Mouse (Mus musculus) liver, embryonic 13.5 days (tissue): ENCODE measurements around the gene Itga8. TPM values are rescaled to one million over a fixed set of nuclear protein-coding genes. Genes with fewer than 3 reads are reported as not detected.

ENCODE experiments used
- ATAC-seq: fragments of 200-750 bp; cut with Nextera tagmentation; 2 replicates; pipeline ENCODE4 v1.8.0; 2017; ENCODE audit warnings: low read depth, mild to moderate bottlenecking, moderate number of reproducible peaks, moderate library complexity
- DNase-seq: peaks from one replicate; pipeline ENCODE4 v3.0.0; 2022
- H3K27ac ChIP-seq: fragments of 300-500 bp; sonication (generic); 2 replicates; pipeline ENCODE4 v1.5.1; 2015; ENCODE audit warnings: moderate library complexity, mild to moderate bottlenecking, inconsistent platforms
- H3K27me3 ChIP-seq: fragments of 300-500 bp; sonication (generic); 2 replicates; pipeline ENCODE4 v1.6.1; 2015; ENCODE audit warnings: mild to moderate bottlenecking, inconsistent platforms
- H3K36me3 ChIP-seq: fragments of 300-500 bp; sonication (generic); 2 replicates; pipeline ENCODE4 v1.6.1; 2015; ENCODE audit warnings: mild to moderate bottlenecking, inconsistent platforms
- H3K4me1 ChIP-seq: fragments of 300-500 bp; sonication (generic); replicated peaks from 2 replicates; pipeline ENCODE4 v1.6.1; 2015; ENCODE audit warnings: inconsistent platforms
- H3K4me2 ChIP-seq: fragments of 300-500 bp; sonication (generic); 2 replicates; pipeline ENCODE4 v1.6.1; 2015; ENCODE audit warnings: inconsistent platforms, mild to moderate bottlenecking, moderate library complexity
- H3K4me3 ChIP-seq: fragments of 300-500 bp; sonication (generic); replicated peaks from 2 replicates; pipeline ENCODE4 v1.5.1; 2015; ENCODE audit warnings: mild to moderate bottlenecking, inconsistent platforms
- H3K9ac ChIP-seq: fragments of 300-500 bp; sonication (generic); 2 replicates; pipeline ENCODE4 v1.6.1; 2015; ENCODE audit warnings: mild to moderate bottlenecking, inconsistent platforms
- H3K9me3 ChIP-seq: fragments of 300-500 bp; sonication (generic); replicated peaks from 2 replicates; pipeline ENCODE4 v1.6.1; 2016; ENCODE audit warnings: inconsistent platforms
- WGBS: fragments of 180-500 bp; shearing (Covaris S2); methylation state at CpG from one replicate; pipeline ENCODE4 v1.1.7; 2015; ENCODE audit not compliant: insufficient replicate concordance; 5-methylcytosine and 5-hydroxymethylcytosine counted together
- polyA plus RNA-seq: library from polyadenylated mRNA; unstranded; fragments of >200 nt; fragmentation: Nextera tagmentation; extraction: Ambion mirVana; gene quantifications from 2 replicates; pipeline ENCODE4 v1.2.1, GENCODE M21; 2015

Itga8 gene
- polyA plus RNA-seq, 1 experiment from 2014 or later, result 2.3 TPM

DNA sequence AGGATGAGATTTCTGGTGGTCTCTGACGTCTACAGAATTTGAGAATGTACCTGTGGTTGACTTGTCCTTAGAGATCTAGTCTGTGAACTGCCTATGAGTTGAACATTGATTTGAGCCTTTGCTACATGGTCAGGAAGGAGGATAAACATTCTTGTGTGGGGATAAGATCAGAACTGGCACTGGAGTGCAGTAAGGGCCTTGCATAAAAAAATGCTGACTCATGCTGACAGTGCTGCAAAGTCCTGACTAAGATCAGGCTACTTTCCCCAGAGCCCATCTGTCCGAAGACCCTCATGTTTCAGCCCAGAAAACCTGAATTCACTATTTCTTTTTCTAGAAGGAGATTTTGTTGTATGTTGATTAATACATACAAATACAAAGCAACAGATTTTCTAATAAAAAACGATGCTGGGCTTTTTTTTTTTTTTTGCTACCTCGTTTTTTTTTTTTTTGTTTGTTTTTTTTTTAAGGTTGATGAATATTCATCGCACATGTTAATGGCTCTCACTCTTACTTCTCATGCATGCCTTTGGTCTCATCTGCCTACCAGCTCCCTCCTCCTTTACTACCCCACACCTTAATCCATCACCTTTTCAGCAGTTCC is 162.9 kb downstream of the Itga8 start:
- WGBS, result 47% methylated on average over 5 of the region's 5 CpGs

DNA sequence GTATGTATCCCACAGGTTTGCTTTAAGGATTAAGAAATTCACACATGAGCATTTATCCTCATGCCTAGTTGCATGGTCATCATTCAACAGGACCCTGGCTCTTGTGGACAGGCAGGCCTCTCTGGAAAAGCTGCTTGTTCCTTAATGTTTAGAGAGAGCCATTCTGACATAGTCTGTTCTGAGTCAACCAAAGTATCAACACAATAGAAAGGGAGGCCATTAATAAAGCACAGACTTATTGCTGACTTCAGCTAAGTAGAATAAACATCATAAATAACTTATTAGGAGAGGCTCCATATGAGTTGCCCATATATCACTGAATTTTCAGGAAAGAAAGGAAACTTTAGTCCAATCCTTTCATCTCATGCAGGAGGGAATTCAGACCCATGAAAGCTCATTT is 175.1 kb downstream of the Itga8 start:
- no peaks in the 10 kb centered on the region for H3K4me1 ChIP-seq
- H3K9ac ChIP-seq, result no peak overlapping the region
- H3K27me3 ChIP-seq, result no peaks in the 10 kb centered on the region
- H3K27ac ChIP-seq, result no peak overlapping the region
- no peaks in the 10 kb centered on the region for H3K36me3 ChIP-seq
- H3K4me2 ChIP-seq, result no peak overlapping the region
- DNase-seq (no peak), ATAC-seq (no peak)
- H3K4me3 ChIP-seq, result no peak overlapping the region
- no peaks in the 10 kb centered on the region for H3K9me3 ChIP-seq

More for the DNA sequence above, 162.9 kb downstream of the Itga8 start:
- peaks cover 16% of the 10 kb centered on the region; the same call in 1 of the 2 replicates for H3K4me1 ChIP-seq
- H3K4me2 ChIP-seq, result no peak overlapping the region
- H3K9me3 ChIP-seq, result no peaks in the 10 kb centered on the region
- H3K36me3 ChIP-seq, result no peaks in the 10 kb centered on the region
- ATAC-seq (peak; percentile 77), DNase-seq (peak; percentile 23)
- no peak overlapping the region for H3K4me3 ChIP-seq
- no peak overlapping the region for H3K9ac ChIP-seq
- H3K27ac ChIP-seq, result no peak overlapping the region
- no peaks in the 10 kb centered on the region for H3K27me3 ChIP-seq

GRCm38 (mm10) chr2:12115479-12115878 is 186.2 kb downstream of the Itga8 start:
- no peak for ATAC-seq
- 49% methylated on average over 2 of the region's 2 CpGs for WGBS

GRCm38 (mm10) chr2:12109306-12109705 is 192.4 kb downstream of the Itga8 start:
- Histone ChIP-seq H3K4me1 (no peaks in the 10 kb centered on the region), H3K27me3 (no peaks in the 10 kb centered on the region), H3K9me3 (no peaks in the 10 kb centered on the region), H3K27ac (no peak overlapping the region), H3K4me2 (no peak overlapping the region), H3K9ac (no peak overlapping the region), H3K36me3 (no peaks in the 10 kb centered on the region), H3K4me3 (no peak overlapping the region)
- 71% methylated on average over 3 of the region's 3 CpGs for WGBS
- DNase-seq (no peak), ATAC-seq (no peak)

More at GRCm38 (mm10) chr2:12115479-12115878, 186.2 kb downstream of the Itga8 start:
- Histone ChIP-seq H3K27me3 (no peaks in the 10 kb centered on the region), H3K36me3 (no peaks in the 10 kb centered on the region), H3K27ac (no peak overlapping the region), H3K4me3 (no peak overlapping the region), H3K9me3 (no peaks in the 10 kb centered on the region), H3K4me1 (no peaks in the 10 kb centered on the region), H3K4me2 (no peak overlapping the region), H3K9ac (no peak overlapping the region)
- DNase-seq, result no peak

GRCm38 (mm10) chr2:12108306-12108705 is 193.4 kb downstream of the Itga8 start:
- Histone ChIP-seq H3K36me3 (no peaks in the 10 kb centered on the region), H3K27me3 (no peaks in the 10 kb centered on the region), H3K4me2 (no peak overlapping the region), H3K9ac (no peak overlapping the region), H3K4me3 (no peak overlapping the region), H3K27ac (no peak overlapping the region), H3K9me3 (no peaks in the 10 kb centered on the region), H3K4me1 (no peaks in the 10 kb centered on the region)
- ATAC-seq (no peak), DNase-seq (no peak)
- WGBS, result 79% methylated on average over 2 of the region's 2 CpGs

GRCm38 (mm10) chr2:12107265-12107664 is 194.5 kb downstream of the Itga8 start:
- Histone ChIP-seq H3K9me3 (no peaks in the 10 kb centered on the region), H3K4me1 (no peaks in the 10 kb centered on the region), H3K9ac (no peak overlapping the region), H3K36me3 (no peaks in the 10 kb centered on the region), H3K4me2 (no peak overlapping the region), H3K4me3 (no peak overlapping the region), H3K27ac (no peak overlapping the region), H3K27me3 (no peaks in the 10 kb centered on the region)
- ATAC-seq (no peak), DNase-seq (no peak)
- WGBS, result 42% methylated on average over 2 of the region's 2 CpGs

GRCm38 (mm10) chr2:12103183-12103582 is 198.5 kb downstream of the Itga8 start:
- no peak overlapping the region for H3K9ac ChIP-seq
- no peaks in the 10 kb centered on the region for H3K27me3 ChIP-seq
- H3K4me1 ChIP-seq, result no peaks in the 10 kb centered on the region
- 60% methylated on average over 1 of the region's 1 CpGs for WGBS
- H3K27ac ChIP-seq, result no peak overlapping the region
- H3K4me2 ChIP-seq, result no peak overlapping the region
- DNase-seq, result no peak
- H3K4me3 ChIP-seq, result no peak overlapping the region
- H3K36me3 ChIP-seq, result no peaks in the 10 kb centered on the region
- ATAC-seq, result no peak
- H3K9me3 ChIP-seq, result no peaks in the 10 kb centered on the region

DNA sequence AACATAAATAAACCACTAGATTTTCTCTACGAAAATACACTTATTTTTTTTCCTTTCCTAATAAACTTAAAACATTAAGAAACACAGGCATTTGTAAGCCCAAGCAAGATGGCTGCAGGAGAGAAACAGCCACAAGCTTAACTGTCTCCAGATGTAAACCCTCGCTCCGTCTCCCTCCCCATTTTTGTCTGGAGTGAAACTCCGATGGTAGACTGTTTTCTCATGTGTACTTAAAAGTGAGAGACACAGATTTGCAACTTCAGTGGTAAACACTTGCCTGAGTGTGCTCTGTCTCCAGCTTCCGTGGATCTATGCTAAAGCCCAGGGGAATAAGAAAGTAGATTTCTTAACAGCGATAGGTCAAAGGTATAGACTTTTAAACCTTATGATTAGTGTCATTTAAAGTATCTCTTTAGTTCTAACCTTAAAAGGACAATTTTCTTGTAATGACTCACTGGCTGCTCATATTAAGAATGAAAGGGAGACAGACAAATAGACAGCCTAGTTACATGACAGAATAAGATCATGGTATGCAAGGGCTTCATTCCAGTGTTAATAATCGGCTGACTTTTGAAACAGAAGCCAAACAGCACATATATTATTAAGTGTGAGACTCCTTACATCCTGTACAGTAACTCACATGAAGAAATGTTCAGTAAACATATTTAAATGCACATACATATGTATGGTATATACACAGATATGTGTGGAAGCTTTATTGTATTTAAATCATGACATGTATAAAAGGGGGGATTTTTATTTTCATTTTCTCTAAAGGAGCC is 209.3 kb downstream of the Itga8 start:
- ATAC-seq (no peak), DNase-seq (no peak)
- no peak overlapping the region for H3K4me3 ChIP-seq
- H3K9ac ChIP-seq, result no peak overlapping the region
- H3K9me3 ChIP-seq, result no peaks in the 10 kb centered on the region
- 60% methylated on average over 7 of the region's 7 CpGs for WGBS
- no peaks in the 10 kb centered on the region for H3K36me3 ChIP-seq
- no peaks in the 10 kb centered on the region for H3K27me3 ChIP-seq
- no peak overlapping the region for H3K27ac ChIP-seq
- H3K4me2 ChIP-seq, result no peak overlapping the region
- H3K4me1 ChIP-seq, result no peaks in the 10 kb centered on the region

DNA sequence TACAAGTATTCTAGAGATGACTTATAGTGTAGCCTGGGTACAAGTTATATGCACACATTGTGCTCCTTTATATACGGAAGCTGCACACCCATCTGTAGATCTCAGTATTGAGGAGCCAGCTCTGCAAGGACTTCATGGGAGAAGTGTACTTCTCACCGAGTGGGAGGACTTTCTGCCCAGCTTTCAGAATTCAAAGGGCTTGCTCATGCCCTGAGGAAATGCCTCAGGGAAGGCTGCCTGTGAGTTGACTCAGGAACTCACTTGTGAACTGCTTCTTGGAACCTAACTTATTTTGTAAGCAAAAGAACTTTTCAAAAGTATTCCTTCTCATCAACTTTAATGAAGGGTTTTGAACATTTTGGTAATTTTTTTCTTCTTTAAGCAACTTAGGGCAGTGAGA is 210.7 kb downstream of the Itga8 start:
- no peaks in the 10 kb centered on the region for H3K9me3 ChIP-seq
- no peaks in the 10 kb centered on the region for H3K27me3 ChIP-seq
- H3K9ac ChIP-seq, result no peak overlapping the region
- no peaks in the 10 kb centered on the region for H3K4me1 ChIP-seq
- no peak overlapping the region for H3K4me2 ChIP-seq
- H3K27ac ChIP-seq, result no peak overlapping the region
- H3K4me3 ChIP-seq, result no peak overlapping the region
- H3K36me3 ChIP-seq, result no peaks in the 10 kb centered on the region
- DNase-seq, result no peak
- 57% methylated on average over 2 of the region's 2 CpGs for WGBS
- ATAC-seq, result no peak

- DNase-seq (no peak), ATAC-seq (no peak)
- 41% methylated on average over 2 of the region's 2 CpGs for WGBS
Measured at GRCm38 (mm10) chr2:12085492-12085891, 216.2 kb downstream of the Itga8 start.

DNA sequence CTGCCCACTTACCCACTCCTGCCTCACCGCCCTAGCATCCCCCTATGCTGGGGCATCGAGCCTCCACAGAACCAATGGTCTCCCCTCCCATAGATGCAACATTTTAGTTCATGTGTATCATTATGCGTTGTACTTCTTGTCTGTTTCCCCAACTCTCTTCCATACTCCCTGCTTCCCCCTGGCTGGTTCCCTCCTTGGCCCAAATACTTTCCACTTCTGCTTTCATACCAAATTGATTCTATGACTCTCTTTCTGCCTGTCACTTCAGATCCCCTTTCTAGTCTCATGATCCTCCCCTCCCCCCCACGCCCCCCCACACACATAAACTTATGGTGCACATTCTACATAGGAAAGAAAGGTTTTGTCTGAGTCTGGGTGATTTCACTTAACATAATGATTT is 217.4 kb downstream of the Itga8 start:
- Histone ChIP-seq H3K36me3 (no peaks in the 10 kb centered on the region), H3K4me1 (no peaks in the 10 kb centered on the region), H3K4me2 (no peak overlapping the region), H3K9me3 (no peaks in the 10 kb centered on the region), H3K9ac (no peak overlapping the region), H3K27ac (no peak overlapping the region), H3K27me3 (no peaks in the 10 kb centered on the region), H3K4me3 (no peak overlapping the region)
- DNase-seq, result no peak
- WGBS, result 54% methylated on average over 4 of the region's 4 CpGs
- ATAC-seq, result no peak

More at GRCm38 (mm10) chr2:12085492-12085891, 216.2 kb downstream of the Itga8 start:
- Histone ChIP-seq H3K27ac (no peak overlapping the region), H3K9me3 (no peaks in the 10 kb centered on the region), H3K4me1 (no peaks in the 10 kb centered on the region), H3K36me3 (no peaks in the 10 kb centered on the region), H3K9ac (no peak overlapping the region), H3K27me3 (no peaks in the 10 kb centered on the region), H3K4me2 (no peak overlapping the region), H3K4me3 (no peak overlapping the region)
